Mouse (Mus musculus) liver, embryonic 15.5 days (tissue): ENCODE data around the gene Tmem29. TPM values are rescaled to one million over a fixed set of nuclear protein-coding genes. Genes with fewer than 3 reads are reported as not detected.
A peak's percentile ranks its signal among the peaks of the same experiment; 100 is the strongest.
"Not testable (repeated sequence)": the region's sequence is repeated elsewhere in the genome, so short reads cannot be mapped to it uniquely, and the experiment has no call there.

Experiments used
- ATAC-seq: fragments of 200-750 bp; cut with Nextera tagmentation; 2 replicates; pipeline ENCODE4 v1.8.0; 2017; ENCODE audit warnings: moderate number of reproducible peaks, mild to moderate bottlenecking, moderate library complexity; ENCODE audit not compliant: insufficient read depth
- H3K27ac ChIP-seq: fragments of 300-500 bp; sonication (generic); replicated peaks from 2 replicates; pipeline ENCODE4 v1.5.1; 2015; ENCODE audit warnings: mild to moderate bottlenecking, inconsistent platforms
- H3K27me3 ChIP-seq: fragments of 300-500 bp; sonication (generic); 2 replicates; pipeline ENCODE4 v1.6.1; 2015; ENCODE audit warnings: mild to moderate bottlenecking, inconsistent platforms
- H3K36me3 ChIP-seq: fragments of 300-500 bp; sonication (generic); replicated peaks from 2 replicates; pipeline ENCODE4 v1.6.1; 2015; ENCODE audit warnings: moderate library complexity, mild to moderate bottlenecking, inconsistent platforms
- H3K4me1 ChIP-seq: fragments of 300-500 bp; sonication (generic); replicated peaks from 2 replicates; pipeline ENCODE4 v1.6.1; 2015; ENCODE audit warnings: inconsistent platforms
- H3K4me2 ChIP-seq: fragments of 300-500 bp; sonication (generic); 2 replicates; pipeline ENCODE4 v1.6.1; 2015; ENCODE audit warnings: moderate library complexity, mild to moderate bottlenecking, inconsistent platforms
- H3K4me3 ChIP-seq: fragments of 300-500 bp; sonication (generic); replicated peaks from 2 replicates; pipeline ENCODE4 v1.5.1; 2015; ENCODE audit warnings: mild to moderate bottlenecking, inconsistent platforms
- H3K9ac ChIP-seq: fragments of 300-500 bp; sonication (generic); 2 replicates; pipeline ENCODE4 v1.6.1; 2015; ENCODE audit warnings: moderate library complexity, mild to moderate bottlenecking, inconsistent platforms
- H3K9me3 ChIP-seq: fragments of 300-500 bp; sonication (generic); replicated peaks from 2 replicates; pipeline ENCODE4 v1.6.1; 2016; ENCODE audit warnings: inconsistent platforms
- WGBS: fragments of 180-500 bp; shearing (Covaris S2); methylation state at CpG from one replicate; pipeline ENCODE4 v1.1.7; 2015; ENCODE audit warnings: mixed read lengths; ENCODE audit not compliant: insufficient replicate concordance; 5-methylcytosine and 5-hydroxymethylcytosine counted together
- polyA plus RNA-seq: library from polyadenylated mRNA; unstranded; fragments of >200 nt; fragmentation: Nextera tagmentation; extraction: Ambion mirVana; gene quantifications from 2 replicates; pipeline ENCODE4 v1.2.1, GENCODE M21; 2015

The Tmem29 gene
- polyA plus RNA-seq = 12.3 and 13.4 TPM in 2 replicates

DNA sequence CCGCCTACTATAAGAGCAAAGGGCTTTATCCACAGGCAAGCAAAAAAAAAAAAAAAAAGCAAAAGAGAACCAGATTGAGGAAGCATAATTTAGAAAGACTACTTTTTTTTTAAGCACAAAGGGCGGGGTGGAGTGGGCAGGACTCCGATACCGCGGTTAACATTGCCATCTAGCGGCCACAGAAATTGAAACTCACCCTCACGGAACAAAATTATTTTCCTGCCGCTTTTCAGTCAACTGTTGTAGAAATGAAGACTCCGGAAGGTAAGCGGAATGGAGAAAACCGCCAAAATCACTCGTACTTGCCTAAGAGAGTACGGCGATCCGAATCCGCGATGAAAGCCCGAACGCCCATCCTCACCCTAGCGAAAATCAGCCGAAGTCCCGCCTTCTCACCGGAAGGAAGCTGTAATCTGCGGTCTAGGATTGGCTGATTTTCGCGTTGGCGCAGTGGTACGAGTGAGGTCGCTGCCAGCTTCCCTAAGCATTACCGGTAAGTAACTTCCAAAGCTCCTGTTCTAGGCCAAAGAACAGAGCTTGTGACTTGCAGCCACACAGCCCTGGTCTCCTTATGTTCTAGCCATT is at the start of gene Tmem29:
Gene Tmem29 (minus strand): TSS at position 389 of the 585 bp plus-strand sequence.
- Histone ChIP-seq H3K4me3 (peak within 1 kb of the TSS; percentile 66), H3K9me3 (no peaks in the 10 kb centered on the region), H3K36me3 (no peaks in the 10 kb centered on the region), H3K4me2 (peak within 1 kb of the TSS; percentile 64), H3K9ac (no peak within 1 kb of the TSS), H3K4me1 (peaks cover 8% of the 10 kb centered on the region), H3K27ac (peak within 1 kb of the TSS; percentile 70), H3K27me3 (no peaks in the 10 kb centered on the region)
- 3% methylated on average over 30 of the region's 30 CpGs for WGBS
- peak; percentile 96 for ATAC-seq

DNA sequence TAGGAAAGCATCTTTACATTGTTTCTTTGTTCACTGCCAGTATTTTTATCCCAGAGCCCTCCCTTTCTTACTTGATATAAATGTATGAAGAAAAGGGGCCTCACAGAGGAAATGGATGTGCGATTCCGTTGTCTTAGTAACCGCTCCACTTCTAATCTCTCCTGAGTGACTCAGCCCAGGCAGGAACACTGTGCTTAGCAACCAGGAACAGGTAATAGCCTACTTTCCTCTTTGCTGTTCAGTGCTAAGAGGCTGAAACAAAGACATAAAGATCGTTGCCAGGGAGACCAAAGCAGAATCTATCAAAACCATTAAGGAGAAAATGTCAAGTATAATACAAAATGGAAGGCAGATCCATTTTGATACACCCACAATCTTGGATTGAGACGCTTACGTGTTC is 49.7 kb upstream of the Tmem29 start:
- H3K36me3 ChIP-seq = no peaks in the 10 kb centered on the region
- 67% methylated on average over 6 of the region's 6 CpGs for WGBS
- no peak for ATAC-seq

GRCm38 (mm10) chrX:150487811-150488210 is 28.9 kb upstream of the Tmem29 start:
- 35% methylated on average over 4 of the region's 10 CpGs for WGBS

More for the DNA sequence above, 49.7 kb upstream of the Tmem29 start:
- H3K9me3 ChIP-seq = no peaks in the 10 kb centered on the region
- no peak overlapping the region for H3K4me3 ChIP-seq
- peaks cover 11% of the 10 kb centered on the region for H3K4me1 ChIP-seq
- H3K9ac ChIP-seq = no peak overlapping the region
- no peak overlapping the region for H3K4me2 ChIP-seq
- H3K27ac ChIP-seq = no peak overlapping the region
- H3K27me3 ChIP-seq = no peaks in the 10 kb centered on the region

GRCm38 (mm10) chrX:150486314-150487030 is 27.5 kb upstream of the Tmem29 start:
- 31% methylated on average over 13 of the region's 22 CpGs for WGBS
- Histone ChIP-seq H3K4me3 (peak overlapping the region; percentile 38), H3K4me2 (peak overlapping the region; percentile 52), H3K27ac (peak overlapping the region; percentile 48; the same call in 1 of the 2 replicates)
- ATAC-seq, H3K36me3 ChIP-seq, H3K9me3 ChIP-seq, H3K9ac ChIP-seq, H3K4me1 ChIP-seq, H3K27me3 ChIP-seq: not testable (repeated sequence)

More at GRCm38 (mm10) chrX:150487811-150488210, 28.9 kb upstream of the Tmem29 start:
- H3K4me2 ChIP-seq, H3K4me3 ChIP-seq, H3K27ac ChIP-seq, ATAC-seq, H3K9ac ChIP-seq, H3K27me3 ChIP-seq, H3K4me1 ChIP-seq, H3K9me3 ChIP-seq, H3K36me3 ChIP-seq: not testable (repeated sequence)

- Histone ChIP-seq H3K9me3 (no peaks in the 10 kb centered on the region), H3K4me3 (peak overlapping the region; percentile 69), H3K27me3 (no peaks in the 10 kb centered on the region), H3K27ac (peak overlapping the region; percentile 82), H3K4me1 (peaks cover 15% of the 10 kb centered on the region), H3K9ac (peak overlapping the region; percentile 57), H3K4me2 (peak overlapping the region; percentile 54), H3K36me3 (no peaks in the 10 kb centered on the region)
- WGBS = under 1% methylated on average over 34 of the region's 34 CpGs
- peak; percentile 98 for ATAC-seq
These were observed 19.2 kb upstream of the Tmem29 start for GRCm38 (mm10) chrX:150477854-150478780.

GRCm38 (mm10) chrX:150471416-150471815 is 12.5 kb upstream of the Tmem29 start:
- Histone ChIP-seq H3K4me1 (peaks cover 12% of the 10 kb centered on the region), H3K4me3 (no peak overlapping the region), H3K4me2 (no peak overlapping the region), H3K36me3 (no peaks in the 10 kb centered on the region), H3K9me3 (no peaks in the 10 kb centered on the region), H3K9ac (no peak overlapping the region), H3K27me3 (no peaks in the 10 kb centered on the region), H3K27ac (no peak overlapping the region)
- WGBS = 44% methylated on average over 1 of the region's 1 CpGs
- ATAC-seq = no peak

DNA sequence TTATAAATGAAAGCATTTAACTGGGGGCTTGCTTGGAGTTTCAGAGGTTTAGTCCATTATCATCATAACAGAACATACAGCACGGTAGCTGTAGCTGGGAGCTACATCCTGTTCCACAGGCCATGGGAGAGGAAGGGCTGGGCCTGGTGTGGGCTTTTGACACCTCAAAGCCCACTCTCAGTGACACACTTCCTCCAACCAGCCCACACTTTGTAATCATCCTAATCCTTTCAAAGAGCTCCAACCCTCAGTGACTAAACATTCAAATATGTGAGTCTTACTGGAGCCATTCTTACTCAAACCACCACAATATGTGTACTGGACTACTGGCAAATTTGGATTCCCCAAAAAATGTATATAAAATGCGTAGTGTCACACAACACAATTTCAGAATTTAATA is 9.3 kb upstream of the Tmem29 start:
- WGBS = 77% methylated on average over 2 of the region's 2 CpGs
- ATAC-seq = no peak
- Histone ChIP-seq H3K27me3 (no peaks in the 10 kb centered on the region), H3K27ac (peak overlapping the region; percentile 29; the same call in 1 of the 2 replicates), H3K4me2 (no peak overlapping the region), H3K9me3 (no peaks in the 10 kb centered on the region), H3K9ac (no peak overlapping the region), H3K4me1 (peaks cover 16% of the 10 kb centered on the region; the same call in 1 of the 2 replicates), H3K36me3 (no peaks in the 10 kb centered on the region), H3K4me3 (no peak overlapping the region)

GRCm38 (mm10) chrX:150466817-150467216 is 7.9 kb upstream of the Tmem29 start:
- Histone ChIP-seq H3K27ac (peak overlapping the region; percentile 77), H3K4me1 (peaks cover 16% of the 10 kb centered on the region; the same call in 1 of the 2 replicates), H3K4me2 (peak overlapping the region; percentile 38)
- peak; percentile 73 for ATAC-seq
- not testable (repeated sequence) for H3K36me3 ChIP-seq, H3K4me3 ChIP-seq, H3K27me3 ChIP-seq, H3K9ac ChIP-seq, H3K9me3 ChIP-seq
- 31% methylated on average over 8 of the region's 8 CpGs for WGBS

GRCm38 (mm10) chrX:150460143-150460542 is 1.2 kb upstream of the Tmem29 start:
- Histone ChIP-seq H3K4me1 (peaks cover 8% of the 10 kb centered on the region), H3K9me3 (no peaks in the 10 kb centered on the region), H3K36me3 (no peaks in the 10 kb centered on the region), H3K9ac (no peak overlapping the region), H3K4me2 (peak overlapping the region; percentile 64), H3K27ac (no peak overlapping the region), H3K27me3 (no peaks in the 10 kb centered on the region), H3K4me3 (no peak overlapping the region)
- ATAC-seq = no peak
- WGBS = 36% methylated on average over 2 of the region's 2 CpGs

DNA sequence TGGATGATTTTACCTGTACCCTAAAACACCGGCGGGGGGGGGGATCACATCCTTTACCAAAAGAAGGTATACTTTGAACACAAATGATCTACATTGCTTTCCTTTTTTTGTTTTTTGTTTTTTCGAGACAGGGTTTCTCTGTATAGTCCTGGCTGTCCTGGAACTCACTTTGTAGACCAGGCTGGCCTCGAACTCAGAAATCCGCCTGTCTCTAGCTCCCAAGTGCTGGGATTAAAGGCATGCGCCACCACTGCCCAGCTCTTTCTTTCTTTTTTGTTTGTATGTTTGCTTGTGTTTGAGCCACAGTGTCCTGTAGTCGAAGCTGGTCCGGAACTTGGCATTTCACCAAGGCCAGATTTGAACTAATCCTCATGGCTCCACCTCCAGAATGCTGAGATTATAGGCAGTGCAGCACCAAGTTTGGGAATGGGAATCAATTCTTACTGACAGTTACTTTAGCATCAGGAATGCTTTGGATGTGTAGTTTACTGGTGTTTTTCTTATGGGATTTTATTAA is 515 bp upstream of the Tmem29 start:
- no peak overlapping the region for H3K9ac ChIP-seq
- 46% methylated on average over 8 of the region's 8 CpGs for WGBS
- peak overlapping the region; percentile 66 for H3K4me3 ChIP-seq
- H3K27ac ChIP-seq = peak overlapping the region; percentile 70
- H3K4me2 ChIP-seq = peak overlapping the region; percentile 64
- peaks cover 8% of the 10 kb centered on the region for H3K4me1 ChIP-seq
- H3K9me3 ChIP-seq = no peaks in the 10 kb centered on the region
- no peak for ATAC-seq
- H3K36me3 ChIP-seq = no peaks in the 10 kb centered on the region
- H3K27me3 ChIP-seq = no peaks in the 10 kb centered on the region
